Mouse (Mus musculus): ENCODE measurements at regions not wholly inside any gene's neighbourhood (a gene's known extent, or its start where the extent isn't known, plus 50 kb on each side); places are given as distances from the start of the nearest gene placed in this dataset.
A peak's percentile ranks its signal among the peaks of the same experiment; 100 is the strongest.
"Not testable (repeated sequence)": the region's sequence is repeated elsewhere in the genome, so short reads cannot be mapped to it uniquely, and the experiment has no call there.

- no peak for DNase-seq
These were observed 202.1 kb downstream of the Ddx10 start for GRCm38 (mm10) chr9:53045788-53046187.

- DNase-seq: no peak
These were observed 214.1 kb downstream of the Ddx10 start for GRCm38 (mm10) chr9:53033797-53034196.

GRCm38 (mm10) chr9:53022096-53022495, 225.8 kb downstream of the Ddx10 start:
- no peak for DNase-seq

GRCm38 (mm10) chr9:53010741-53011140, 237.1 kb downstream of the Ddx10 start:
- no peak for DNase-seq

DNA sequence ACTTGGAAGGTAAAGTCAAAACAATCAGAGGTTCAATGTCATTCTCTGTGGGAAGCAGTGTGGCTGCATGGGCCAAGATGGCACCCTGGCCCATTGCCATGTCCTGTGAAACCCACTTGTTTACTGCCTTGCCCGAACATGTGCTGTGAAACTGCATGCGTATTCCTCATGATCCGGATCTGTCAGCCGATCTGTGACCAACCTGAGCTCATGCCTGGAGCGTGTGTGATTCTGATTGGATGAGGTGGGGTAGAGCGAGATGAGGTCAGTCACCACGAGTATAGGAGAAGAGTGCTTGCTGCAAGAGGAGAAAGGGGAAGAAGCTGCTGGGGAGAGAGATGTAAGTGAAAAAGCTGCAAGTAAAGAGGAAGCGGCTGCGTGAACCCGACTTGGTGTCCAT, 240.5 kb downstream of the Ddx10 start:
- DNase-seq: no peak

DNA sequence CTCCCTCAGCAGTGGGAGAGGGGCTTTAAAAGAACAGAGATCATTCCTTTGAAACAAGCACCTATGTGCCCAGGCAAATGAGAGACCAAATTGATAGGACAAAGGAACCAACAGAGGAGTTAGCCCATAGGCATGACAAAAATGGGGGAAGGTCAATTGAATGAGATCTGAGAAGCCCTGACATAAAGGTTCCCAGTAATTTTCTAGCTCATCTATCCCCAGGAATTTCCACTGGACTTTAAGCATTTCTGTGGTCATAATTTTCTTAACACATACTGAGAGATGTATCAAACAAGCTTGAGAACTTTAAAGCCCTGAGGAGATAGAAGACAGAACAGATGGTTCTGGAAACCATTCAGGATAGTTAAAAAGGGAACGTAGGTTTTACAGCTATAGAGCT, 241.8 kb downstream of the Ddx10 start:
- DNase-seq: no peak

DNA sequence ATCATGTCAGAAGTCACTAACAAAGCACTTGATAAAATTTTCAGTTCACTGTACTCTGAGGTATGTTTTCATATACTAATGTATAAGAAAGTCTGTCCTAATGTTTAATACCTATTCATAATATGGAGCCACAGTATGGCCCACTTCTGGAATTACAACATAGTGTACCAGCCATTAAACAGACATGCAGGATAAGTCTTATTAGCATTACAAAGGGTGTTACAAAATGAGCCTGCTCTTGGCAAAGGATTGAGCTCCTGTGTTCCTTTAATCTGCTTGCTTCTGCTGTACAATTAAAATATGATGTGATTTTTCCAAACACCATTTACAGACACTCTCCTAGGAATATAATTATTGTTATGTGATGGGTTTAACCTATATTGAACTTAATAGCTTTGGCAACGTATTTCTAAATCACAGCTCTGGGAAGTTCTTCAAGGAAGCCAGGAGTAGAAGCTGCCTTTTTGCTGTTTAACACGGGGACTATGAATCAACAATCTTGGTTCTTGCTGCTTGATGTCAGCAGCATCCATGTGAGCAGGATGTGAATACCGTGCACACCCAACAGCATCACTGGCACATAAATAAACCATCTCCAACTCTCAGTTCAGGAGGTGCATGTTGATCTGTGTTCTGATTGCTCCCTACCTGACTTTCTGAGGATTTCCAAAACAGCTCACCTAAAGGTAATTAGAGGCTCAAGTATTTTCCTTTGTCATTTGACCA, 243.4 kb downstream of the Ddx10 start:
- DNase-seq: no peak

- DNase-seq: no peak
These were observed 271.8 kb downstream of the Ddx10 start for GRCm38 (mm10) chr9:52976041-52976440.

DNA sequence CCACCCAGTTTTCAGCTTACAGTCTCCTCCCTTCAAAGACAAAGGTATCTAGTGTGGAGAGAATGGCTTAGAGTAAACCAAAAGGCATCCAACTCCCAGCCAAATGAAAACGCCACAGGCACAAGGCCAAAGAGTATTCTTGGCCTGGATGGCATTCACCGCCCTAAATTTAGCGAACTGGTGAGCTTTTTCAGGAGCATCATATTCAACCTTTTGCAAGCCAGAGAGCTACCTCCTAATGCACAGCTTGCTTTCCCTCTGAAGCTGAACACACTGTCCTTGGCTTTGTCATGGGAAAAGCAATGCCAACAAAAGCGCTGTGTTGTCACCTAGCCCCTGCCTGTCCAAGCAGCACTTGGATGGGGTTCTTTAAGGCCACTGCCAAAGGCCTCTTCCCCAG, 282.2 kb downstream of the Ddx10 start:
- DNase-seq: peak; percentile 78

GRCm38 (mm10) chr9:52959668-52960067, 280.1 kb upstream of the AI593442 start:
- no peak for DNase-seq

- DNase-seq: no peak
These were observed 277.7 kb upstream of the AI593442 start for GRCm38 (mm10) chr9:52957245-52957644.

DNA sequence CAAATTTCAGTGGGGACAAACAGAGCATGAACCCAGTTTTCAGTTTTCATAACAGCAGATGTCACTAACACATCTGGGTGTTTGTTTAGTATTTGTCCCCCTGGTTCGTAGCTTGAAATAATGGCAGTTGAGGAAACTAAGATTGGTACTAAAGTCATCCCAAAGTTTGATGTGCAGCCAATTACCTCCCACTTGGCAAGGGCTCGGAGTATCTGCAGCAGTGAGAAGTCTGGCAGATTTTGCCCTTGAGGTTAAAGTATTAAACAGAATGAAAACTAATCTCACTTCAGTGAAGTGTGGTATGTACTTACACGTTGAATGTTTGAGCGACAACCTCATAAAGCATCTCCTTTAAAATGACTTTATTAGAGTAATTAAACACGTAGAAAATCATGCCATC, 264.5 kb upstream of the AI593442 start:
- DNase-seq: no peak

DNA sequence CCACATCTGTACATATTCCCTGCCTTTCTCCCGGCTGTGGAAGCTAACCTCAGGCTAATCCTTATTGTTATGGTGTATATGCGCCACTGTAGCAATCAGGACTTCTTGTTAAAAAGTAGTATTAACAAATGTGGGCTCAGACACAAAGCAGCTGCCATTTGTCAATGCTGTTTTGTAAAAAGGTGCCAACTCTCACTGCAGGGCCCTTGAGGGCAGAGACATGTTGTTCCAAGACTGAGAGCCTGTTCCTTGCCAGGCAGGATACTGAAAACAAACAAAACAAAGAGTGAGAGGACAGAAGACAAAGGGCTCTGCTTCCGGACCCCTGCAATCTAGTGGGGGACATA, 262.0 kb upstream of the AI593442 start:
- DNase-seq: no peak

GRCm38 (mm10) chr9:52940964-52941636, 261.5 kb upstream of the AI593442 start:
- no peak for DNase-seq

GRCm38 (mm10) chr9:52935082-52935481, 255.5 kb upstream of the AI593442 start:
- DNase-seq: no peak

DNA sequence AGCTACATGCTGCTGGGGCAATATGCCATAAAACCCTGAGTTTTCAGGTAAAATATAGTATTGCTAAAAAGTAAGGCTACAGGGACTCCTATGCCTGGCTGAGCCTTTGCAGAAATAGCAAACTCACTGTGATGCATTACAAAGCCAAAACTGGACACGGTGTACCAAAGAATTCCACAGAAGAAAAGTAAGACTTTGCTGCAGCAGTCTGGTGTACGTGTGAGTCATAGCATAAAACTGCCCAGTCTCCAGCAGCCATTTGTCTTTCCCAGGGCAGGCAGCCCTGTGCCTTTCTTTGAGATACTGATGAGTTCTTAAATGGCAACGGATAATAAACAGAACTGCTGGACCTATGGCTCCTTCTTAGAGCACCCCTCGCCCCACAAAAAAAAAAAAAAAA, 237.9 kb upstream of the AI593442 start:
- no peak for DNase-seq

DNA sequence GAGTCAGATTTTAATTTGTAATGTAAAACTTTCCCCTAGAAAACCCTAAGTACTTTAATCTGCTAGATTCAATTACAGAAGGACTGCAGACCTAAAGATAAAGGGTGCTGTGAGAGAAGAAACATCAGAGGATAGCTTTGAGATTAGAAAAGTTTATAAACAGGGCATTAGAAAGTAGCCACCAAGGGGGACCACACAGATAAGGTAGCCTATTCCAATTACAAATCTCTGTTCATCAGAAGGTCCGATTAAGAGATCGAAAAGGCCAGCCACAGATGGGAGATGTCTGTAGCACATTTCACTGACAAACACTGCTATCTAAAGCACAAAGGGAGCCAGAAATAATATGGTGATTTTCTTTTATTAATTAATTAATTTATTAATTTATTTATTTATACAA, 209.1 kb upstream of the AI593442 start:
- not testable (repeated sequence) for DNase-seq

- DNase-seq: not testable (repeated sequence)
These were observed 208.4 kb upstream of the AI593442 start for GRCm38 (mm10) chr9:52887997-52888396.

- no peak for DNase-seq
These were observed 187.7 kb upstream of the AI593442 start for GRCm38 (mm10) chr9:52867236-52867635.

DNA sequence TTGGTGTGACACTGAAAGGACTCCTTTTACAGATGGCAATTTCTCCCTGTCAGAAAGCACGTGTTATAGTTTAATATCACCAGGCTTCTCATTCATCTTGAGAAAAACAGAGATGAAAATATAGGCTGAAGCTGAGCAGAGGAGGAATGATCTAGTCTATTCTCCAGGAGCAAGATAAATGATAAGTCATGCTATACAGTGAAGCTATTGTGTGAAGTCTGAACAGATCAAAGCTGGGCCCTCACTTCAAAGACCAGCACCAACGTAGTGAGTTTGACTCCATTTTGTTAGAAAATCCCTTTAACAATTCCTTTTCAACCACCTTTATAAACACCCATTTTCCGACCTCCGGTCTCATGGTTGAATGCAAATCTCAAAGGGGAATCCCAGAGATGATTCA, 180.7 kb upstream of the AI593442 start:
- no peak for DNase-seq

DNA sequence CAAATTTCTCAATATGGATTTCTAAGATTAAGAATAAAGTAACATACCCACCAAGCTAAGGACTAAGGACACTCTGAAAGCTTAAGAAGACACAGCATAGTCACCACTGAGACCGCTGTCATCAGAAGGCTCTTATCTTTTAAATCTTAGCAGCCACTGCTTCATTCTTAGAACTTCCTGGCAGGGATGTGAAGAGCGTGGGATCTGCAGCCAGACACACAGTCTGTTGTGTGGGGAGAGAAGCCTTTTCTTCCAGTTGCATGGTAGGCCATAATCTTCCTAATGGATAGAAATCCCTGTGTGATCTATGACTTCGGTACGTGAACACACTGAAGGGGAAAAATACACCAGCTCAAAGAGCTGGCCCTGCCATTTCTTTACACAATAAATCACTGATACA, 178.8 kb upstream of the AI593442 start:
- DNase-seq: no peak

DNA sequence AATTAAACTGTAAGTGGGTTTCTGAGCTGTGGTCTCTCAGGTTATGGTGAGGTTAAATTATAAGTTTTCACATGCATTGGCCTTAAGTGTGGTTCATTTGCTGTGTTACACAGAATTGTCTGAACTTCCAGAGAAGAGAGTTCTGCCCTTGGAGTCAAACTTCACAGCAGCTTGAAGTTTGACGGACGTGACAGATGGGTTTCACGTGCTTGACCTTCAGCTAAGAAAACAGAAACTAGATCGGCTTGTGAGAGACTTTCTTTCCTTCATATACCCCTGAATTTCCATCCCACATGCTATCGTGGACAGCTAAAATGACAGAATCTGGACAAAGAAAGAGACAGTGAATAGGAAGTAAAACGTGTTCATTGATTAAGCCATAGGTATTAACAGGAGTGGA, 173.8 kb upstream of the AI593442 start:
- no peak for DNase-seq

- DNase-seq: no peak
These were observed 171.0 kb upstream of the AI593442 start for GRCm38 (mm10) chr9:52850552-52850951.

DNA sequence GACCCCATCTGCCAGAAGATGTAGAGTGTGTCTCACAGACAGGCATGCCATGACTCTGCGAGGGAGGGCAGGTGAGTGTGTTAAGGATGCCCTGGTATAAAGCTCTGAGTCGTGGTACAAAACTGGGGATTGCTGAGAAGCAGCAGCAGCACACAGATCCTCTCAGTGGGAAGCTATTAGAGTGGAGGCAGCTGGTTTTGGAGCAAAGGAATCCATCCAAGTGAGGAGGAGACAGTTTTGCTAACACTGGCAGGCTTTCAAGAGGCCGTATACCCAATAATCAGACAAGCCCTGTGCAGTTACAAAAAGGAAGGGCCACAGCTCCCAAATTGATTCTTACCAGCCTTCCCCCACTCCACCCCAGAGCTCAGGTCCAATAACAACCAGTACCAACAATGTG, 170.4 kb upstream of the AI593442 start:
- DNase-seq: no peak
